Mouse (Mus musculus) hindbrain, embryonic 13.5 days (tissue): ENCODE results near the gene Gm10118. TPM values are rescaled to one million over a fixed set of nuclear protein-coding genes. Genes with fewer than 3 reads are reported as not detected.

Experiments
- polyA plus RNA-seq: library from polyadenylated mRNA; unstranded; fragments of >200 nt; fragmentation: Nextera tagmentation; extraction: Ambion mirVana; gene quantifications from 2 replicates; pipeline ENCODE4 v1.2.1, GENCODE M21; 2015

Gm10118 gene
- polyA plus RNA-seq, 1 experiment from 2014 or later, result 1.0 TPM

Other genes starting within 250 kb of the Gm10118 start
- 27.7 and 28.0 TPM in 2 replicates for gene Lrrtm3, start 162.8 kb upstream of the Gm10118 start, polyA plus RNA-seq